Mouse (Mus musculus): ENCODE results near the gene Psmd12. TPM values are rescaled to one million over a fixed set of nuclear protein-coding genes. Genes with fewer than 3 reads are reported as not detected.

The Psmd12 gene
- 143 and 147 TPM in 2 replicates for polyA plus RNA-seq (2014; fragmentation: Nextera tagmentation; extraction: Ambion mirVana)

GRCm38 (mm10) chr11:107479053-107479861 is at the start of gene Psmd12:
TSS of gene Psmd12 (plus strand) at chr11:107479484.
- Histone ChIP-seq H3K4me1 (ENCODE audit: control insufficient read depth in 2 of 2, insufficient read depth in 2 of 2, low read length in 2 of 2) (peaks cover 2 to 17% of the 10 kb centered on the region in 2 experiments; a peak in 3 of 4 replicates), H3K27ac (replicated peaks in 1 of 2; ENCODE audit: control insufficient read depth in 1 of 2, insufficient read depth in 1 of 2, low read depth in 2 of 2, low read length in 2 of 2) (peak within 1 kb of the TSS; percentile 85 to 86), H3K9me3 (ENCODE audit: control insufficient read depth, low read length) (no peaks in the 10 kb centered on the region), H3K36me3 (ENCODE audit: control insufficient read depth, insufficient read depth, low read length) (peaks cover 2% of the 10 kb centered on the region), H3K27me3 (ENCODE audit: control insufficient read depth, insufficient read depth, low read length) (no peaks in the 10 kb centered on the region), H3K9ac (ENCODE audit: low read length) (peak within 1 kb of the TSS; percentile 99), H3K4me2 (ENCODE audit: low read length) (peak within 1 kb of the TSS; percentile 90), H3K4me3 (ENCODE audit: control insufficient read depth in 1 of 2, insufficient read depth in 1 of 2, low read depth in 1 of 2, low read length in 2 of 2) (peak within 1 kb of the TSS; percentile 97 to 98)
- WGBS: under 1% methylated on average over 50 of the region's 51 CpGs
- ATAC-seq (ENCODE audit: insufficient number of reproducible peaks, insufficient read depth, low FRiP score, low read depth): peak; percentile 98

GRCm38 (mm10) chr11:107431197-107431965 is 47.9 kb upstream of the Psmd12 start:
- 77% methylated on average over 7 of the region's 7 CpGs for WGBS
- ATAC-seq (ENCODE audit: insufficient number of reproducible peaks, insufficient read depth, low FRiP score, low read depth): no peak
- Histone ChIP-seq H3K27ac (replicated peaks in 1 of 2; ENCODE audit: control insufficient read depth in 1 of 2, insufficient read depth in 1 of 2, low read depth in 2 of 2, low read length in 2 of 2) (no peak overlapping the region), H3K4me1 (ENCODE audit: control insufficient read depth in 2 of 2, insufficient read depth in 2 of 2, low read length in 2 of 2) (peaks cover under 1 to 2% of the 10 kb centered on the region in 2 experiments; a peak in 2 of 4 replicates), H3K36me3 (ENCODE audit: control insufficient read depth, insufficient read depth, low read length) (no peaks in the 10 kb centered on the region), H3K9ac (ENCODE audit: low read length) (no peak overlapping the region), H3K27me3 (ENCODE audit: control insufficient read depth, insufficient read depth, low read length) (no peaks in the 10 kb centered on the region), H3K4me3 (ENCODE audit: control insufficient read depth in 1 of 2, insufficient read depth in 1 of 2, low read depth in 1 of 2, low read length in 2 of 2) (no peak overlapping the region), H3K9me3 (ENCODE audit: control insufficient read depth, low read length) (no peaks in the 10 kb centered on the region), H3K4me2 (ENCODE audit: low read length) (no peak overlapping the region)

GRCm38 (mm10) chr11:107435776-107436449 is 43.4 kb upstream of the Psmd12 start:
- no peak for ATAC-seq (ENCODE audit: insufficient number of reproducible peaks, insufficient read depth, low FRiP score, low read depth)
- Histone ChIP-seq H3K4me2 (ENCODE audit: low read length) (no peak overlapping the region), H3K36me3 (ENCODE audit: control insufficient read depth, insufficient read depth, low read length) (no peaks in the 10 kb centered on the region), H3K9me3 (ENCODE audit: control insufficient read depth, low read length) (no peaks in the 10 kb centered on the region), H3K4me3 (ENCODE audit: control insufficient read depth in 1 of 2, insufficient read depth in 1 of 2, low read depth in 1 of 2, low read length in 2 of 2) (no peak overlapping the region), H3K27ac (replicated peaks in 1 of 2; ENCODE audit: control insufficient read depth in 1 of 2, insufficient read depth in 1 of 2, low read depth in 2 of 2, low read length in 2 of 2) (no peak overlapping the region), H3K9ac (ENCODE audit: low read length) (no peak overlapping the region), H3K4me1 (ENCODE audit: control insufficient read depth in 2 of 2, insufficient read depth in 2 of 2, low read length in 2 of 2) (peaks cover 3 to 19% of the 10 kb centered on the region in 2 experiments; a peak in 3 of 4 replicates), H3K27me3 (ENCODE audit: control insufficient read depth, insufficient read depth, low read length) (no peaks in the 10 kb centered on the region)
- 89% methylated on average over 6 of the region's 6 CpGs for WGBS

GRCm38 (mm10) chr11:107437723-107438122 is 41.6 kb upstream of the Psmd12 start:
- Histone ChIP-seq H3K4me2 (ENCODE audit: low read length) (peak overlapping the region; percentile 13; the same call in 1 of the 2 replicates), H3K4me1 (ENCODE audit: control insufficient read depth in 2 of 2, insufficient read depth in 2 of 2, low read length in 2 of 2) (peaks cover 3 to 19% of the 10 kb centered on the region in 2 experiments; a peak in 3 of 4 replicates), H3K9ac (ENCODE audit: low read length) (no peak overlapping the region), H3K27ac (replicated peaks in 1 of 2; ENCODE audit: control insufficient read depth in 1 of 2, insufficient read depth in 1 of 2, low read depth in 2 of 2, low read length in 2 of 2) (peak overlapping the region in 1 of 2 experiments; percentile 59; a peak in 2 of 4 replicates), H3K4me3 (ENCODE audit: control insufficient read depth in 1 of 2, insufficient read depth in 1 of 2, low read depth in 1 of 2, low read length in 2 of 2) (no peak overlapping the region), H3K36me3 (ENCODE audit: control insufficient read depth, insufficient read depth, low read length) (no peaks in the 10 kb centered on the region), H3K27me3 (ENCODE audit: control insufficient read depth, insufficient read depth, low read length) (no peaks in the 10 kb centered on the region), H3K9me3 (ENCODE audit: control insufficient read depth, low read length) (no peaks in the 10 kb centered on the region)
- 26% methylated on average over 4 of the region's 4 CpGs for whole genome bisulfite sequencing
- ATAC-seq (ENCODE audit: insufficient number of reproducible peaks, insufficient read depth, low FRiP score, low read depth): 0 out of 2 replicates have a peak, but pooled peaks have one; percentile 50

- H3K9me3 ChIP-seq (ENCODE audit: control insufficient read depth, low read length): no peaks in the 10 kb centered on the region
Measured at GRCm38 (mm10) chr11:107438140-107438539, 41.1 kb upstream of the Psmd12 start.

GRCm38 (mm10) chr11:107441050-107441449 is 38.2 kb upstream of the Psmd12 start:
- Histone ChIP-seq H3K9ac (ENCODE audit: low read length) (no peak overlapping the region), H3K4me3 (ENCODE audit: control insufficient read depth in 1 of 2, insufficient read depth in 1 of 2, low read depth in 1 of 2, low read length in 2 of 2) (no peak overlapping the region), H3K27ac (replicated peaks in 1 of 2; ENCODE audit: control insufficient read depth in 1 of 2, insufficient read depth in 1 of 2, low read depth in 2 of 2, low read length in 2 of 2) (no peak overlapping the region), H3K4me1 (ENCODE audit: control insufficient read depth in 2 of 2, insufficient read depth in 2 of 2, low read length in 2 of 2) (peaks cover 3 to 19% of the 10 kb centered on the region in 2 experiments; a peak in 3 of 4 replicates), H3K9me3 (ENCODE audit: control insufficient read depth, low read length) (no peaks in the 10 kb centered on the region), H3K4me2 (ENCODE audit: low read length) (no peak overlapping the region), H3K36me3 (ENCODE audit: control insufficient read depth, insufficient read depth, low read length) (no peaks in the 10 kb centered on the region), H3K27me3 (ENCODE audit: control insufficient read depth, insufficient read depth, low read length) (no peaks in the 10 kb centered on the region)
- ATAC-seq (ENCODE audit: insufficient number of reproducible peaks, insufficient read depth, low FRiP score, low read depth): no peak
- WGBS: 68% methylated on average over 3 of the region's 3 CpGs

More at GRCm38 (mm10) chr11:107438140-107438539, 41.1 kb upstream of the Psmd12 start:
- Histone ChIP-seq H3K9ac (ENCODE audit: low read length) (no peak overlapping the region), H3K27ac (replicated peaks in 1 of 2; ENCODE audit: control insufficient read depth in 1 of 2, insufficient read depth in 1 of 2, low read depth in 2 of 2, low read length in 2 of 2) (peak overlapping the region in 1 of 2 experiments; percentile 59; a peak in 1 of 4 replicates), H3K4me2 (ENCODE audit: low read length) (peak overlapping the region; percentile 13; the same call in 1 of the 2 replicates), H3K4me3 (ENCODE audit: control insufficient read depth in 1 of 2, insufficient read depth in 1 of 2, low read depth in 1 of 2, low read length in 2 of 2) (no peak overlapping the region), H3K4me1 (ENCODE audit: control insufficient read depth in 2 of 2, insufficient read depth in 2 of 2, low read length in 2 of 2) (peaks cover 3 to 19% of the 10 kb centered on the region in 2 experiments; a peak in 3 of 4 replicates), H3K27me3 (ENCODE audit: control insufficient read depth, insufficient read depth, low read length) (no peaks in the 10 kb centered on the region), H3K36me3 (ENCODE audit: control insufficient read depth, insufficient read depth, low read length) (no peaks in the 10 kb centered on the region)
- no peak for ATAC-seq (ENCODE audit: insufficient number of reproducible peaks, insufficient read depth, low FRiP score, low read depth)
- 93% methylated on average over 3 of the region's 3 CpGs for WGBS
